8 mouse cellular contexts compared by ENCODE assay signal in genomic region chr4:138325466-138326076, GRCm38 (mm10). TPM values are rescaled to one million over a fixed set of nuclear protein-coding genes. Genes with fewer than 3 reads are reported as not detected.
DNase-seq lines count a peak whose midpoint lies in the region; ATAC-seq and TF ChIP-seq lines count a peak whose summit lies in the region.

No protein-coding gene starts in this region.

- peak overlapping the region; percentile 65 for H3K4me2 ChIP-seq in hindbrain, embryonic 12.5 days (replicated peaks)

- in situ Hi-C loops in Patski (cut with MboI; ENCODE audit: low pct_unique_long_range_greater_than_20kb), result no loop called here

- H3K27me3 ChIP-seq in Patski, result no peaks in the 10 kb centered on the region
- peaks cover 2% of the 10 kb centered on the region; the same call in 1 of the 2 replicates for H3K27me3 ChIP-seq in hindbrain, embryonic 12.5 days

- WGBS in hindbrain, embryonic 12.5 days, result under 1% methylated on average over 37 of the region's 45 CpGs

- H3K9ac ChIP-seq in hindbrain, embryonic 12.5 days, result peak overlapping the region; percentile 89

- DNase-seq in Patski (ENCODE audit: low read depth, low spot score), result no peak
- DNase-seq in cerebellum, postnatal 10 days, result peak; percentile 96 to 97
- peak; percentile 88 to 89 for DNase-seq in frontal cortex, postnatal 10 days (ENCODE audit: low spot score in 2 of 2)
- DNase-seq in layer of hippocampus, postnatal 25 days (ENCODE audit: extremely low spot score in 1 of 2, low spot score in 1 of 2), result peak; percentile 77 to 82
- peak; percentile 98 for DNase-seq in lung, postnatal 14 days
- DNase-seq in retina, adult 2 months (ENCODE audit: low read depth, low spot score), result peak; percentile 72
- peak; percentile 91 for DNase-seq in thymus, postnatal 25 days

- POLR2A ChIA-PET in Patski (lab: Charles Lee), result interaction anchor here (1.2 kb wide), 1 partner anchor 43 kb away, joined by 3 read pairs; no protein-coding TSS in a partner anchor

- H3K9me3 ChIP-seq in hindbrain, embryonic 12.5 days (replicated peaks), result no peaks in the 10 kb centered on the region

- peak overlapping the region; percentile 87 for H3K4me3 ChIP-seq in hindbrain, embryonic 12.5 days

- H3K36me3 ChIP-seq in hindbrain, embryonic 12.5 days, result no peaks in the 10 kb centered on the region

- peaks cover 27% of the 10 kb centered on the region for H3K4me1 ChIP-seq in hindbrain, embryonic 12.5 days

- ATAC-seq in Patski, result peak; percentile 74
- peak; percentile 89 for ATAC-seq in hindbrain, embryonic 12.5 days (ENCODE audit: low FRiP score)

- peak overlapping the region; percentile 98 for H3K27ac ChIP-seq in hindbrain, embryonic 12.5 days

- CTCF ChIA-PET in Patski (lab: Charles Lee), result interaction anchor here (1.2 to 1.6 kb wide), 4 partner anchors 53 to 106 kb away, joined by 3 to 11 read pairs (median 4); no protein-coding TSS in a partner anchor

- TF ChIP-seq CTCF in Patski (IDR thresholded peaks at IDR 0.05), result no peak

RNA-seq across cellular contexts. Expression of gene Pink1, which starts 0.5 kb away (rescaled TPM):
- polyA plus RNA-seq in Patski (2021), result 58.2 TPM
- polyA plus RNA-seq in hindbrain, embryonic 12.5 days (2016; fragmentation: Nextera tagmentation; extraction: Ambion mirVana), result 79.8 and 81.0 TPM in 2 replicates
- 100 to 1,000 TPM; 222 to 256 TPM for total RNA-seq in layer of hippocampus, postnatal 25 days (2021)

RNA-seq across cellular contexts. Expression of gene Ddost, which starts 21.0 kb away (rescaled TPM):
- polyA plus RNA-seq in Patski (2021), result 164 TPM
- 243 and 250 TPM in 2 replicates for polyA plus RNA-seq in hindbrain, embryonic 12.5 days (2016; fragmentation: Nextera tagmentation; extraction: Ambion mirVana)
- 100 to 1,000 TPM in 1 of 2 experiments, 10 to 100 TPM in 1; 92.3 to 104 TPM for total RNA-seq in layer of hippocampus, postnatal 25 days (2021)

RNA-seq across cellular contexts. Expression of gene Cda, which starts 42.2 kb away (rescaled TPM):
- polyA plus RNA-seq in Patski (2021), result 0.32 TPM
- polyA plus RNA-seq in hindbrain, embryonic 12.5 days (2016; fragmentation: Nextera tagmentation; extraction: Ambion mirVana), result 3.4 and 4.4 TPM in 2 replicates
- total RNA-seq in layer of hippocampus, postnatal 25 days (2021), result 1 to 10 TPM; 1.9 to 3.1 TPM
